Mouse (Mus musculus): ENCODE measurements around the gene A630095N17Rik. TPM values are rescaled to one million over a fixed set of nuclear protein-coding genes. Genes with fewer than 3 reads are reported as not detected.
A peak's percentile ranks its signal among the peaks of the same experiment; 100 is the strongest.

The A630095N17Rik gene
- not detected in 2 replicates for polyA plus RNA-seq (2016; fragmentation: Nextera tagmentation; extraction: Ambion mirVana)

GRCm38 (mm10) chr1:75231664-75232152, at the start of gene A630095N17Rik:
TSS of gene A630095N17Rik (minus strand) at chr1:75232102.
- WGBS = 75% methylated on average over 5 of the region's 5 CpGs
- Histone ChIP-seq H3K4me3 (no peak within 1 kb of the TSS), H3K27ac (replicated peaks) (no peak within 1 kb of the TSS), H3K36me3 (no peaks in the 10 kb centered on the region), H3K9me3 (replicated peaks) (no peaks in the 10 kb centered on the region), H3K27me3 (ENCODE audit: low read depth, poor library complexity, severe bottlenecking) (peaks cover 22% of the 10 kb centered on the region; the same call in 1 of the 2 replicates), H3K4me1 (peaks cover 16% of the 10 kb centered on the region)
- DNase-seq (ENCODE audit: low spot score) = no peak

GRCm38 (mm10) chr1:75278228-75278627, 46.3 kb upstream of the A630095N17Rik start, which contains the start of gene Resp18:
TSS of gene Resp18 (minus strand) at chr1:75278415.
- 7% methylated on average over 13 of the region's 13 CpGs for WGBS
- peaks cover 12% of the 10 kb centered on the region; the same call in 1 of the 2 replicates for H3K4me1 ChIP-seq
- peaks cover 39% of the 10 kb centered on the region for H3K27me3 ChIP-seq (ENCODE audit: low read depth, poor library complexity, severe bottlenecking)
- no peak within 1 kb of the TSS for H3K27ac ChIP-seq (replicated peaks)
- peaks cover 14% of the 10 kb centered on the region for H3K9me3 ChIP-seq (replicated peaks)
- no peaks in the 10 kb centered on the region for H3K36me3 ChIP-seq
- peak within 1 kb of the TSS; percentile 41 for H3K4me3 ChIP-seq
- DNase-seq (ENCODE audit: low spot score) = no peak

- Histone ChIP-seq H3K36me3 (no peaks in the 10 kb centered on the region), H3K4me1 (peaks cover 12% of the 10 kb centered on the region; the same call in 1 of the 2 replicates), H3K9me3 (replicated peaks) (peaks cover 14% of the 10 kb centered on the region), H3K27me3 (ENCODE audit: low read depth, poor library complexity, severe bottlenecking) (peaks cover 39% of the 10 kb centered on the region), H3K27ac (replicated peaks) (no peak overlapping the region), H3K4me3 (peak overlapping the region; percentile 41)
- DNase-seq (ENCODE audit: low spot score) = peak; percentile 60
- WGBS = 4% methylated on average over 23 of the region's 23 CpGs
Measured at GRCm38 (mm10) chr1:75277195-75278188, 45.6 kb upstream of the A630095N17Rik start.

GRCm38 (mm10) chr1:75264091-75264880, 32.4 kb upstream of the A630095N17Rik start, which contains the start of gene Ptprn:
TSS of gene Ptprn (minus strand) at chr1:75264502.
- no peak within 1 kb of the TSS for H3K27ac ChIP-seq (replicated peaks)
- DNase-seq (ENCODE audit: low spot score) = peak; percentile 44
- H3K4me3 ChIP-seq = peak within 1 kb of the TSS; percentile 56

GRCm38 (mm10) chr1:75262969-75263951, 31.4 kb upstream of the A630095N17Rik start:
- peak; percentile 73 for DNase-seq (ENCODE audit: low spot score)
- whole genome bisulfite sequencing = 2% methylated on average over 40 of the region's 40 CpGs
- Histone ChIP-seq H3K4me1 (peaks cover 16% of the 10 kb centered on the region), H3K27me3 (ENCODE audit: low read depth, poor library complexity, severe bottlenecking) (peaks cover 56% of the 10 kb centered on the region), H3K9me3 (replicated peaks) (no peaks in the 10 kb centered on the region), H3K4me3 (peak overlapping the region; percentile 56), H3K36me3 (no peaks in the 10 kb centered on the region), H3K27ac (replicated peaks) (no peak overlapping the region)

More at GRCm38 (mm10) chr1:75264091-75264880, 32.4 kb upstream of the A630095N17Rik start, which contains the start of gene Ptprn:
- peaks cover 54% of the 10 kb centered on the region for H3K27me3 ChIP-seq (ENCODE audit: low read depth, poor library complexity, severe bottlenecking)
- H3K36me3 ChIP-seq = no peaks in the 10 kb centered on the region
- peaks cover 16% of the 10 kb centered on the region for H3K4me1 ChIP-seq
- H3K9me3 ChIP-seq (replicated peaks) = no peaks in the 10 kb centered on the region
- WGBS = 11% methylated on average over 32 of the region's 32 CpGs

- no peak overlapping the region for H3K27ac ChIP-seq (replicated peaks)
- H3K36me3 ChIP-seq = no peaks in the 10 kb centered on the region
- peaks cover 16% of the 10 kb centered on the region for H3K4me1 ChIP-seq
- peaks cover 58% of the 10 kb centered on the region for H3K27me3 ChIP-seq (ENCODE audit: low read depth, poor library complexity, severe bottlenecking)
- H3K9me3 ChIP-seq (replicated peaks) = no peaks in the 10 kb centered on the region
- no peak overlapping the region for H3K4me3 ChIP-seq
- no peak for DNase-seq (ENCODE audit: low spot score)
Measured at GRCm38 (mm10) chr1:75261278-75261677, 29.4 kb upstream of the A630095N17Rik start.

GRCm38 (mm10) chr1:75255516-75256046, 23.7 kb upstream of the A630095N17Rik start:
- DNase-seq (ENCODE audit: low spot score) = no peak
- Histone ChIP-seq H3K9me3 (replicated peaks) (no peaks in the 10 kb centered on the region), H3K4me1 (peaks cover 11% of the 10 kb centered on the region), H3K4me3 (no peak overlapping the region), H3K27ac (replicated peaks) (no peak overlapping the region), H3K36me3 (no peaks in the 10 kb centered on the region), H3K27me3 (ENCODE audit: low read depth, poor library complexity, severe bottlenecking) (peaks cover 20% of the 10 kb centered on the region)
- 72% methylated on average over 10 of the region's 10 CpGs for WGBS

GRCm38 (mm10) chr1:75254625-75255013, 22.7 kb upstream of the A630095N17Rik start:
- no peaks in the 10 kb centered on the region for H3K36me3 ChIP-seq
- 76% methylated on average over 8 of the region's 8 CpGs for WGBS
- no peak overlapping the region for H3K27ac ChIP-seq (replicated peaks)
- no peaks in the 10 kb centered on the region for H3K9me3 ChIP-seq (replicated peaks)
- H3K4me3 ChIP-seq = no peak overlapping the region
- H3K4me1 ChIP-seq = peaks cover 11% of the 10 kb centered on the region
- no peak for DNase-seq (ENCODE audit: low spot score)
- peaks cover 20% of the 10 kb centered on the region for H3K27me3 ChIP-seq (ENCODE audit: low read depth, poor library complexity, severe bottlenecking)

GRCm38 (mm10) chr1:75253849-75254624, 22.1 kb upstream of the A630095N17Rik start:
- Histone ChIP-seq H3K4me1 (peaks cover 11% of the 10 kb centered on the region), H3K4me3 (no peak overlapping the region), H3K27ac (replicated peaks) (0 out of 2 replicates have a peak overlapping the region, but pooled peaks have one; percentile 33), H3K36me3 (no peaks in the 10 kb centered on the region), H3K9me3 (replicated peaks) (no peaks in the 10 kb centered on the region), H3K27me3 (ENCODE audit: low read depth, poor library complexity, severe bottlenecking) (peaks cover 20% of the 10 kb centered on the region)
- DNase-seq (ENCODE audit: low spot score) = peak; percentile 75
- 64% methylated on average over 16 of the region's 16 CpGs for WGBS

- no peaks in the 10 kb centered on the region for H3K36me3 ChIP-seq
- H3K4me1 ChIP-seq = peaks cover 17% of the 10 kb centered on the region
- no peak for DNase-seq (ENCODE audit: low spot score)
- peaks cover 16% of the 10 kb centered on the region for H3K27me3 ChIP-seq (ENCODE audit: low read depth, poor library complexity, severe bottlenecking)
- no peaks in the 10 kb centered on the region for H3K9me3 ChIP-seq (replicated peaks)
- H3K27ac ChIP-seq (replicated peaks) = no peak overlapping the region
- 72% methylated on average over 16 of the region's 16 CpGs for WGBS
- H3K4me3 ChIP-seq = no peak overlapping the region
Measured at GRCm38 (mm10) chr1:75253029-75253428, 21.1 kb upstream of the A630095N17Rik start.

- no peaks in the 10 kb centered on the region for H3K9me3 ChIP-seq (replicated peaks)
- H3K4me3 ChIP-seq = no peak overlapping the region
- no peak overlapping the region for H3K27ac ChIP-seq (replicated peaks)
- no peaks in the 10 kb centered on the region for H3K36me3 ChIP-seq
- peaks cover 24% of the 10 kb centered on the region for H3K4me1 ChIP-seq
- DNase-seq (ENCODE audit: low spot score) = no peak
- peaks cover 16% of the 10 kb centered on the region for H3K27me3 ChIP-seq (ENCODE audit: low read depth, poor library complexity, severe bottlenecking)
- WGBS = 76% methylated on average over 13 of the region's 13 CpGs
Measured at GRCm38 (mm10) chr1:75252308-75252707, 20.4 kb upstream of the A630095N17Rik start.
